Mouse (Mus musculus): ENCODE measurements at regions not wholly inside any gene's neighbourhood (a gene's known extent, or its start where the extent isn't known, plus 50 kb on each side); places are given as distances from the start of the nearest gene placed in this dataset.

DNA sequence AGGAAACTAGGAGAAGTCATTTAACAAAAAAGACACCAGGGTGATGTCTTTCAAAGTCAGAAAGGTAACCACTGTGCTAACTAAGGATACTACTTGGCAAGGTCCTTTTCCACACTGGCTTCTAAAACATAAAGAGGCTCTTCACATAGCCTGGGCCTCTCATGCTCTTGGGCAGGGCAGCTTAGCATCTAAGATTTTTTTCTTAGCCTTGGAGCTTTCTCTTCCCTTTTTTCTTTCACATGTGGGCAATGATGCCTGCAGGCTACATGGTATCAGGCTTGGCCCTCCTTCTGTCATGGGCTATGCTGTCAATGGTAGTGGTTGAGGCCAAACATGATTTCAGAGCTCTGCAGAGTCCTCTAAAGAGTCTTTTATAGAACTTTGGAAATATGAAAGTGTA is 60.6 kb downstream of the Serpinb6d start:
- DNase-seq (ENCODE audit: low spot score), result no peak

DNA sequence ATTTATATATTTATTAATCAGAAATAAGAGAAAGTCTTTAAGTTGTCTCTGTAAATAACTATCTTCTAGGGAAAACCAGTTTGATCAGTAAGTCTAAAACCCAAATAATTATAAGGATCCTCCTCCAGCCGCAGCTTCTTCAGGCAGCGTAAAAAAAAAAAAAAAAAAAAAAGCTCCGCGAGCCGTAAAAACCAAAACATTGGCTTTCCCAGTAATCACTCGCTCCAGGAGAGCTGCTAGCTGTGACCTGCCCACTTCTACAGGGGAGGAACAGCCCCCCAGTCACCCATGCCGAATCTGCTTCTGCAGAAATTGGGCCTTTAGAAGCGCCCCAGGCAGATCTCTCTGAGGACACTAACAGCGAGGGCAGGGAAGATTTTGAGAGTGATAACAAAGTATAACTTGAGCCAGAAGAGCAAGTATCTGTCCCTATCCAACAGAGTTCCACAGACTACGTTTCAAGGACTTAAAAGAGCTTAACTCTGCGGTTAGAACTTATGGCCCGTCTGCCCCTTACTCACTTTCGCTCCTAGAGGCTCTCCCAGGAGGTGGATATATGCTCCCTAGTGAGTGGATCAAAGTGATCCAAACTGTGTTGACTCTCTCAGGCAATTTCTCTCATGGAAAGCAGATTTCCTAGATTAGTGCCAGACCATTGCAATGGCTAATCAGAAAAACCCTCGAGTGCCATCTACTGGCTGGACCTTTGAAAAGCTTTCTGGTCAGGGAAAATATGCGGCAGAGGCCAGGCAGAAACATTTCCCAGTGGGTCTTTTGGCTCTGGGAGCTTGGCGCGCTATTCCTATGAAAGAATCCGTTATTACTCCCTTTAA is 80.7 kb downstream of the Serpinb6e start:
- peak; percentile 50 for DNase-seq (ENCODE audit: low spot score)

DNA sequence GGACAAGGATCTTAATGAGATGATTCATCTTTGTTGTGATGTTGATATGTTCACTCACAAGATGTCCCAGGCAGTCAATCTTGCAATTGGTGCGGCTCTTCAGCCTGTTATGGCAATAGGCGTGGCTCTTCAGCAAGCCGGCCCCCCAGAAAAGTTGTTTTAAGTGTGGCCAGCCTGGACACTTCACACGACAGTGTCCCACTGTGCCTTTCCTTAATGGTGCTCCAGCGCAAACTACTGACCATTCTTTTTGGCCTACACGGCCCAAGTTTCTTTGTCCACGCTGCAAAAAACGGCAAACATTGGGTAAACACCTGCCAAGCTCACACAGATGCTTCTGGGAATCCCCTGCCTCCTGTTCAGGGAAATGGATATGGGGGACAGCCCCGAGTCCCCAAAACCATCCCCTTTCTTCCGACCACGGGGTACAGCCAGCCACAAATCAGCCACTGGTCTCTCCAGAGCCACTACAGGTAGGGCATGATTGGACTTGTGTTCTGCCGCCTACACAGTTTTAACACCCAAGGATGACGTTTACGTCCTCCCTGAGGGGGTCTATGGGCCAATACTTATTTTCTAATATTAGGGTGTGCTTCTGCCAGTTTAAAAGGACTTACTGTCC is 79.8 kb downstream of the Serpinb6e start:
- DNase-seq (ENCODE audit: low spot score), result no peak
